Comparison of ENCODE assay signal across 8 mouse cellular contexts in genomic region chr17:31073273-31074052, GRCm38 (mm10). TPM values are rescaled to one million over a fixed set of nuclear protein-coding genes. Genes with fewer than 3 reads are reported as not detected.
DNase-seq lines count a peak whose midpoint lies in the region; ATAC-seq lines count a peak whose summit lies in the region.

No protein-coding gene starts in this region.

- no peaks in the 10 kb centered on the region for H3K27me3 ChIP-seq in hindbrain, embryonic 14.5 days (ENCODE audit: control insufficient read depth, insufficient read depth, low read length)

- H3K9ac ChIP-seq in hindbrain, embryonic 14.5 days: peak overlapping the region; percentile 32

- DNase-seq in MN1 (ENCODE audit: low spot score): peak; percentile 33
- DNase-seq in cerebellum, postnatal 10 days: peak; percentile 93
- DNase-seq in frontal cortex, postnatal 10 days (ENCODE audit: low spot score in 2 of 2): peak; percentile 80 to 82
- peak; percentile 88 for DNase-seq in hindbrain, embryonic 14.5 days (ENCODE audit: low spot score)
- peak; percentile 60 to 64 for DNase-seq in layer of hippocampus, postnatal 36 days
- DNase-seq in lung, postnatal 14 days: peak; percentile 77
- peak; percentile 89 for DNase-seq in retina, embryonic 14.5 days (ENCODE audit: low spot score)
- peak; percentile 94 to 97 for DNase-seq in thymus, postnatal 36 days

- ATAC-seq in hindbrain, embryonic 14.5 days (ENCODE audit: low FRiP score): peak; percentile 87

- peaks cover 52% of the 10 kb centered on the region for H3K4me1 ChIP-seq in hindbrain, embryonic 14.5 days (replicated peaks; ENCODE audit: control insufficient read depth, insufficient read depth, low read length)

- H3K36me3 ChIP-seq in hindbrain, embryonic 14.5 days (replicated peaks; ENCODE audit: control insufficient read depth, insufficient read depth): no peaks in the 10 kb centered on the region

- H3K4me2 ChIP-seq in hindbrain, embryonic 14.5 days (replicated peaks): peak overlapping the region; percentile 48

- 3% methylated on average over 31 of the region's 31 CpGs for WGBS in hindbrain, embryonic 14.5 days

- H3K4me3 ChIP-seq in hindbrain, embryonic 14.5 days (replicated peaks; ENCODE audit: low read length): peak overlapping the region; percentile 19

- H3K9me3 ChIP-seq in hindbrain, embryonic 14.5 days (ENCODE audit: control insufficient read depth, low read length): no peaks in the 10 kb centered on the region

- H3K27ac ChIP-seq in hindbrain, embryonic 14.5 days: peak overlapping the region; percentile 84

RNA-seq across cellular contexts. Expression of gene Abcg1, which starts 16.0 kb away (rescaled TPM):
- polyA plus RNA-seq in hindbrain, embryonic 14.5 days (2014; fragmentation: Nextera tagmentation; extraction: Ambion mirVana): 19.3 and 21.1 TPM in 2 replicates
- total RNA-seq in layer of hippocampus, postnatal 36 days (2021): 10 to 100 TPM; 69.6 to 73.1 TPM

RNA-seq across cellular contexts. Expression of gene Tff3, which starts 56.0 kb away (rescaled TPM):
- polyA plus RNA-seq in hindbrain, embryonic 14.5 days (2014; fragmentation: Nextera tagmentation; extraction: Ambion mirVana): 2.9 and 4.5 TPM in 2 replicates
- total RNA-seq in layer of hippocampus, postnatal 36 days (2021): not detected

Comparison
In these comparisons a context has a peak if more than half of its experiments do, and no peak if none do; other contexts are left out.
1. Peak in every context shown above with its lines: DNase-seq, ATAC-seq, H3K4me3 ChIP-seq and H3K27ac ChIP-seq.
2. DNase-seq: peak in every context shown above with its lines; median percentile 96 in thymus, postnatal 36 days; 93 in cerebellum, postnatal 10 days; 89 in retina, embryonic 14.5 days; 88 in hindbrain, embryonic 14.5 days; 81 in frontal cortex, postnatal 10 days; 77 in lung, postnatal 14 days; 62 in layer of hippocampus, postnatal 36 days; 33 in MN1.